Mouse (Mus musculus): ENCODE results near the gene Tmem63b. TPM values are rescaled to one million over a fixed set of nuclear protein-coding genes. Genes with fewer than 3 reads are reported as not detected.
A peak's percentile ranks its signal among the peaks of the same experiment; 100 is the strongest.

Tmem63b gene
- polyA plus RNA-seq, 1 experiment from 2014 or later, result 31.2 TPM

DNA sequence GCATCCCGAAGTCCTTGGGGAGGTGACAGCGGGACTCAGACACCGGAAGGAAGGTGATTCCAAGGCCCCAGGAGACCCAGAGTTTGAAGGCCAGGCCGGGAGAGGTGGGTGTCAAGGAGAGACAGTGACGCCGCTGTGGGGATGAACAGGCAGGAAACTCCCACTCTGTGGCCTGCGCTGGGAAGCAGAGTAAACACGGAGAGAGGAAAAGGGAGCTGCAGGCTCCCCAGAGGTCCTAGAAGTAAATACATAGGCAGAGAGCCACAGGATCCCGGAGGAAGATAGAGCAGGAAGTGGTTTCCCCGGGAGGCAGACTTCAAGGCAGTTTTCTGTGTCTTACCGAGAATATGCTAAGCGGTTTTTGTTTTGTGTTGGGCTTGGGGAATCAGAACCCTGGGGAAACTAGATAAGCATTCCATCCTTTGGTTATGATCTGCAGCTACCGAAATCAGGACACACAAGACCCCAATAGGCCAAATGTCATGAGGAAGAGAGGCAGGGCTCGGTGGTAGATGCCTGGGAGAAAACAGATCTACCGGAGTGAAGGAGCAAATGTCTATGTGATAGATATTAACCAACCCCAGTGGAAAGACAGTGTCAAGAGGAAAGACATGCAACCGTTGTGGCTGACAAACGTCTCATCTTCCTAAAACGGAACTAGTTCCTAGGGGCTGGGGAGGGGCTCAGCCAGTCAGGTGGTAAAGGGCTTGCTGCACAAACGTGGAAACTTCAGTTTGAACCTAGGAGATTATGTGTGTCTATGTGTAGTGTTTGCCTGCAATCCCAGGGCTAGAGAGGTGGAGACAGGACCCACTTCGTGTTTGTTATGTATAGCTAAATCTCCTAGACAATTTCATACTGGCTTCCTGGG is 67.1 kb downstream of the Tmem63b start:
- peak overlapping the region; percentile 83 to 85 for H3K27ac ChIP-seq (replicated peaks in 1 of 2; ENCODE audit: control insufficient read depth in 1 of 2, insufficient read depth in 1 of 2, low read depth in 2 of 2, low read length in 2 of 2)
- no peaks in the 10 kb centered on the region for H3K27me3 ChIP-seq (ENCODE audit: control insufficient read depth, insufficient read depth, low read length)
- no peaks in the 10 kb centered on the region for H3K36me3 ChIP-seq (ENCODE audit: control insufficient read depth, insufficient read depth, low read length)
- peak overlapping the region; percentile 24 for H3K4me3 ChIP-seq (ENCODE audit: control insufficient read depth in 1 of 2, insufficient read depth in 1 of 2, low read depth in 1 of 2, low read length in 2 of 2)
- H3K4me2 ChIP-seq (ENCODE audit: low read length), result peak overlapping the region; percentile 59
- peaks cover 13 to 15% of the 10 kb centered on the region in 2 experiments; a peak in 3 of 4 replicates for H3K4me1 ChIP-seq (ENCODE audit: control insufficient read depth in 2 of 2, insufficient read depth in 2 of 2, low read length in 2 of 2)
- 16% methylated on average over 20 of the region's 20 CpGs for WGBS
- no peak for ATAC-seq (ENCODE audit: insufficient number of reproducible peaks, insufficient read depth, low FRiP score, low read depth)
- peak overlapping the region; percentile 67 for H3K9ac ChIP-seq (ENCODE audit: low read length)
- no peaks in the 10 kb centered on the region for H3K9me3 ChIP-seq (ENCODE audit: control insufficient read depth, low read length)

DNA sequence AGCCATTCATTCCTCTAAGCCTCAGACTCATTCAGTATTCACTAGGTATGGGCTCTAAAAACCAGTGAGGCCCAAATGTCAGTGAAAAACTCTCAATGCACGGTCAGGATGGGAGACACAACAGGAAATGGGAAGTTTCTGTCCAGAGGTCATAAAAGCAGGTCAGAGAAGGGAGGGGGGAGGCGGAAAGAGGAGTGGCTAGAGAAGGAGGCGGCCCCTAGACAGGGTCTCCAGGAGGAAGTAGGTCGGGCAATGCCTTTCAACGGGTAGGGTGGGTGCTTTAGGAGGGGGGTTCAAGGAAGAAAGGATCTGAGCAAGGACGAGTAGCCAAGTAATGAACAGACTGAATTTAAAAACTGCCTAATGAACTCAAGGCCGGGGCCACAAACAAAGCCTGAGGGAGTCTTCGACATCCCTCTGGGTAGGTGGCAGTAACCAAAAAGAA is 67.7 kb downstream of the Tmem63b start:
- ATAC-seq (ENCODE audit: insufficient number of reproducible peaks, insufficient read depth, low FRiP score, low read depth), result peak; percentile 66
- H3K9ac ChIP-seq (ENCODE audit: low read length), result peak overlapping the region; percentile 67
- no peaks in the 10 kb centered on the region for H3K27me3 ChIP-seq (ENCODE audit: control insufficient read depth, insufficient read depth, low read length)
- no peaks in the 10 kb centered on the region for H3K9me3 ChIP-seq (ENCODE audit: control insufficient read depth, low read length)
- H3K27ac ChIP-seq (replicated peaks in 1 of 2; ENCODE audit: control insufficient read depth in 1 of 2, insufficient read depth in 1 of 2, low read depth in 2 of 2, low read length in 2 of 2), result peak overlapping the region; percentile 83 to 85
- peak overlapping the region; percentile 24 for H3K4me3 ChIP-seq (ENCODE audit: control insufficient read depth in 1 of 2, insufficient read depth in 1 of 2, low read depth in 1 of 2, low read length in 2 of 2)
- 21% methylated on average over 8 of the region's 8 CpGs for WGBS
- peak overlapping the region; percentile 59 for H3K4me2 ChIP-seq (ENCODE audit: low read length)
- no peaks in the 10 kb centered on the region for H3K36me3 ChIP-seq (ENCODE audit: control insufficient read depth, insufficient read depth, low read length)
- peaks cover 13 to 15% of the 10 kb centered on the region in 2 experiments; a peak in 3 of 4 replicates for H3K4me1 ChIP-seq (ENCODE audit: control insufficient read depth in 2 of 2, insufficient read depth in 2 of 2, low read length in 2 of 2)

- H3K4me2 ChIP-seq (ENCODE audit: low read length), result no peak overlapping the region
- no peak for ATAC-seq (ENCODE audit: insufficient number of reproducible peaks, insufficient read depth, low FRiP score, low read depth)
- H3K27ac ChIP-seq (replicated peaks in 1 of 2; ENCODE audit: control insufficient read depth in 1 of 2, insufficient read depth in 1 of 2, low read depth in 2 of 2, low read length in 2 of 2), result no peak overlapping the region
- H3K4me1 ChIP-seq (ENCODE audit: control insufficient read depth in 2 of 2, insufficient read depth in 2 of 2, low read length in 2 of 2), result peaks cover 13 to 15% of the 10 kb centered on the region in 2 experiments; a peak in 3 of 4 replicates
- H3K27me3 ChIP-seq (ENCODE audit: control insufficient read depth, insufficient read depth, low read length), result no peaks in the 10 kb centered on the region
- H3K9me3 ChIP-seq (ENCODE audit: control insufficient read depth, low read length), result no peaks in the 10 kb centered on the region
- H3K4me3 ChIP-seq (ENCODE audit: control insufficient read depth in 1 of 2, insufficient read depth in 1 of 2, low read depth in 1 of 2, low read length in 2 of 2), result no peak overlapping the region
- H3K36me3 ChIP-seq (ENCODE audit: control insufficient read depth, insufficient read depth, low read length), result no peaks in the 10 kb centered on the region
- no peak overlapping the region for H3K9ac ChIP-seq (ENCODE audit: low read length)
- WGBS, result 85% methylated on average over 6 of the region's 6 CpGs
Measured at GRCm38 (mm10) chr17:45617655-45618054, 69.0 kb downstream of the Tmem63b start.

GRCm38 (mm10) chr17:45616679-45617078 is 70.0 kb downstream of the Tmem63b start:
- 77% methylated on average over 3 of the region's 3 CpGs for WGBS
- Histone ChIP-seq H3K4me2 (ENCODE audit: low read length) (no peak overlapping the region), H3K27me3 (ENCODE audit: control insufficient read depth, insufficient read depth, low read length) (no peaks in the 10 kb centered on the region), H3K4me3 (ENCODE audit: control insufficient read depth in 1 of 2, insufficient read depth in 1 of 2, low read depth in 1 of 2, low read length in 2 of 2) (no peak overlapping the region), H3K9ac (ENCODE audit: low read length) (no peak overlapping the region), H3K4me1 (ENCODE audit: control insufficient read depth in 2 of 2, insufficient read depth in 2 of 2, low read length in 2 of 2) (peaks cover 13 to 15% of the 10 kb centered on the region in 2 experiments; a peak in 3 of 4 replicates), H3K9me3 (ENCODE audit: control insufficient read depth, low read length) (no peaks in the 10 kb centered on the region), H3K36me3 (ENCODE audit: control insufficient read depth, insufficient read depth, low read length) (no peaks in the 10 kb centered on the region), H3K27ac (replicated peaks in 1 of 2; ENCODE audit: control insufficient read depth in 1 of 2, insufficient read depth in 1 of 2, low read depth in 2 of 2, low read length in 2 of 2) (no peak overlapping the region)
- no peak for ATAC-seq (ENCODE audit: insufficient number of reproducible peaks, insufficient read depth, low FRiP score, low read depth)

DNA sequence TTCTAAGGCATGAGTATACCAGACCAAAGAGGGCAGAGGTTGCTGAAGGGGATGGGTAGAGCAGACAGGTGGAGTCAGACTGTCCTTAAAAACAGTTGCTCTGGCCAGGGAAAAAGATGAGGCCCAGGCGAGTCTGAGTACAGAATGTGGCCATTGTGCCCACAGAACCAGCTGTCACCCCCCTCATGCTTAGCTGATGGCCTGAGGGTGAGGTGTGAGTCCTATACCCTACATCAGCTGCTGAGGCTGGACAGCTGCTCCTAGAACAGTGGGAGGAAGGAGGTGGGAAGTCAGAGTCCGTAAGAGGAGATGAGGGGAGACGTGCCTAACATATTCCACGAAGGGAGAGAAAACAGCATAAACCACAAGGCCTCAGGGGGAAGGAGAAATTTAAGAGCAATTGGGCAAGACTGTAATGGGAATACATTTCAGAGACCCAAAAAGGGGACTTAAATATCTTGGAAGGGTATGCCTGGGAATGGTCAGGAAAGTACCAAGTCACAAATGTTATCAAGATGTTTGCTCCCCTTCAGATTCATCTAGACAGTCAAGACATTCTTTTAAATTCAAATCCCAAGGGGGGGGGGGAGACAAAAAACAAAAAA is 70.6 kb downstream of the Tmem63b start:
- Histone ChIP-seq H3K36me3 (ENCODE audit: control insufficient read depth, insufficient read depth, low read length) (no peaks in the 10 kb centered on the region), H3K9ac (ENCODE audit: low read length) (no peak overlapping the region), H3K4me1 (ENCODE audit: control insufficient read depth in 2 of 2, insufficient read depth in 2 of 2, low read length in 2 of 2) (peaks cover 14 to 15% of the 10 kb centered on the region in 2 experiments), H3K27ac (replicated peaks in 1 of 2; ENCODE audit: control insufficient read depth in 1 of 2, insufficient read depth in 1 of 2, low read depth in 2 of 2, low read length in 2 of 2) (no peak overlapping the region), H3K4me2 (ENCODE audit: low read length) (no peak overlapping the region), H3K9me3 (ENCODE audit: control insufficient read depth, low read length) (no peaks in the 10 kb centered on the region), H3K27me3 (ENCODE audit: control insufficient read depth, insufficient read depth, low read length) (no peaks in the 10 kb centered on the region), H3K4me3 (ENCODE audit: control insufficient read depth in 1 of 2, insufficient read depth in 1 of 2, low read depth in 1 of 2, low read length in 2 of 2) (no peak overlapping the region)
- 55% methylated on average over 4 of the region's 4 CpGs for WGBS
- no peak for ATAC-seq (ENCODE audit: insufficient number of reproducible peaks, insufficient read depth, low FRiP score, low read depth)

GRCm38 (mm10) chr17:45612921-45613320 is 73.8 kb downstream of the Tmem63b start:
- no peak overlapping the region for H3K27ac ChIP-seq (replicated peaks in 1 of 2; ENCODE audit: control insufficient read depth in 1 of 2, insufficient read depth in 1 of 2, low read depth in 2 of 2, low read length in 2 of 2)
- H3K27me3 ChIP-seq (ENCODE audit: control insufficient read depth, insufficient read depth, low read length), result no peaks in the 10 kb centered on the region
- 82% methylated on average over 7 of the region's 7 CpGs for WGBS
- H3K4me2 ChIP-seq (ENCODE audit: low read length), result no peak overlapping the region
- no peak overlapping the region for H3K9ac ChIP-seq (ENCODE audit: low read length)
- no peak overlapping the region for H3K4me3 ChIP-seq (ENCODE audit: control insufficient read depth in 1 of 2, insufficient read depth in 1 of 2, low read depth in 1 of 2, low read length in 2 of 2)
- H3K4me1 ChIP-seq (ENCODE audit: control insufficient read depth in 2 of 2, insufficient read depth in 2 of 2, low read length in 2 of 2), result peaks cover 4 to 6% of the 10 kb centered on the region in 2 experiments; a peak in 3 of 4 replicates
- ATAC-seq (ENCODE audit: insufficient number of reproducible peaks, insufficient read depth, low FRiP score, low read depth), result no peak
- H3K9me3 ChIP-seq (ENCODE audit: control insufficient read depth, low read length), result no peaks in the 10 kb centered on the region
- H3K36me3 ChIP-seq (ENCODE audit: control insufficient read depth, insufficient read depth, low read length), result no peaks in the 10 kb centered on the region

GRCm38 (mm10) chr17:45612008-45612407 is 74.7 kb downstream of the Tmem63b start:
- Histone ChIP-seq H3K4me1 (ENCODE audit: control insufficient read depth in 2 of 2, insufficient read depth in 2 of 2, low read length in 2 of 2) (peaks cover 4 to 6% of the 10 kb centered on the region in 2 experiments; a peak in 3 of 4 replicates), H3K4me2 (ENCODE audit: low read length) (no peak overlapping the region), H3K27ac (replicated peaks in 1 of 2; ENCODE audit: control insufficient read depth in 1 of 2, insufficient read depth in 1 of 2, low read depth in 2 of 2, low read length in 2 of 2) (no peak overlapping the region), H3K4me3 (ENCODE audit: control insufficient read depth in 1 of 2, insufficient read depth in 1 of 2, low read depth in 1 of 2, low read length in 2 of 2) (no peak overlapping the region), H3K27me3 (ENCODE audit: control insufficient read depth, insufficient read depth, low read length) (no peaks in the 10 kb centered on the region), H3K36me3 (ENCODE audit: control insufficient read depth, insufficient read depth, low read length) (no peaks in the 10 kb centered on the region), H3K9ac (ENCODE audit: low read length) (no peak overlapping the region), H3K9me3 (ENCODE audit: control insufficient read depth, low read length) (peaks cover 4% of the 10 kb centered on the region; the same call in 1 of the 2 replicates)
- 64% methylated on average over 8 of the region's 8 CpGs for WGBS
- ATAC-seq (ENCODE audit: insufficient number of reproducible peaks, insufficient read depth, low FRiP score, low read depth), result no peak
